10 mouse cellular contexts compared by ENCODE assay signal in the genomic region with DNA sequence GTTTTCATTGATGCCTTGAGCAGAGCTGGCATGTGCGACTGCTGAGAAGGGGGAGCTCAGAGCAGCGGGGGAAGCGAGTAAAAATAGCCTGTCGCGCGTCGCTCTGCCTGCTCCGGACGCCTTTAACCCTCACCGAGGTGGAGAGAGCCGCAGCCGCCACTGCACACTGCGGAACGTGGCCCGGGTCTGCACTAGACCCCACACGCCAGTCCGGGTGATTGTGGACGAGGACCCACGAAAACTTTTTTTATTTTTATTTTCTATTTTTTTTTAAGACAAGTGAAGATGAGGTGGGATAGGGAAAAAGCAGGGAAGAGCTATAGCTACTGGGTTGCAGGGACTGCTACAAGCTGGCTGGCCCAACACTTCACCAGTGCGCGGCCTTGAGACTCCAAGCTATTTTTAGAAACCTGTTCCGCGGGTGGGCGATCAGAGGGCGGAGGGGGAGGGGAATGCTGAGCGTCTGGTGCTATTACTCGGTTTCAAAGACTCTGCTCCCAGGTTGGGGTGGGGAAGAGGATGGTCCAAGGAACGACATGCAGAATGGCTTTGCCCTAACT. TPM values are rescaled to one million over a fixed set of nuclear protein-coding genes. Genes with fewer than 3 reads are reported as not detected.
DNase-seq lines count a peak whose midpoint lies in the region; ATAC-seq and TF ChIP-seq lines count a peak whose summit lies in the region.
"Had no signal": no experiment of that assay in that cellular context is flagged by ENCODE, and none has a peak within 500 bp of the region (broad histone marks: within the 10 kb centered on the region; RNA-seq: fewer than 3 reads in every experiment).

No protein-coding gene starts in this region.

- peaks cover 41% of the 10 kb centered on the region for H3K27me3 ChIP-seq in forebrain, embryonic 11.5 days (ENCODE audit: control insufficient read depth, insufficient read depth, low read length)
- H3K27me3 ChIP-seq in neural tube, embryonic 11.5 days (ENCODE audit: control insufficient read depth, insufficient read depth, low read length), result peaks cover 22% of the 10 kb centered on the region
- peaks cover 76% of the 10 kb centered on the region for H3K27me3 ChIP-seq in liver, embryonic 11.5 days (replicated peaks; ENCODE audit: control insufficient read depth, insufficient read depth, low read length)

- peak overlapping the region; percentile 97 for H3K4me2 ChIP-seq in forebrain, embryonic 11.5 days (ENCODE audit: low read depth, low read length, severe bottlenecking)
- H3K4me2 ChIP-seq in neural tube, embryonic 11.5 days (ENCODE audit: low read depth), result peak overlapping the region; percentile 94
- no peak overlapping the region for H3K4me2 ChIP-seq in liver, embryonic 11.5 days

- no peaks in the 10 kb centered on the region for H3K36me3 ChIP-seq in forebrain, embryonic 11.5 days (ENCODE audit: control insufficient read depth, insufficient read depth, low read length)
- H3K36me3 ChIP-seq in neural tube, embryonic 11.5 days (ENCODE audit: control insufficient read depth, insufficient read depth, low read length), result no peaks in the 10 kb centered on the region
- H3K36me3 ChIP-seq in liver, embryonic 11.5 days (ENCODE audit: control insufficient read depth, insufficient read depth, low read length), result no peaks in the 10 kb centered on the region

- peak overlapping the region; percentile 12; the same call in 1 of the 2 replicates for H3K9ac ChIP-seq in forebrain, embryonic 11.5 days (ENCODE audit: low read length)
- peak overlapping the region; percentile 54 for H3K9ac ChIP-seq in neural tube, embryonic 11.5 days (ENCODE audit: low read length)
- H3K9ac ChIP-seq in liver, embryonic 11.5 days (ENCODE audit: low read depth, low read length), result no peak overlapping the region

- H3K27ac ChIP-seq in forebrain, embryonic 11.5 days (ENCODE audit: low read depth, low read length), result no peak overlapping the region
- H3K27ac ChIP-seq in neural tube, embryonic 11.5 days (ENCODE audit: low read depth, low read length), result peak overlapping the region; percentile 77; the same call in 1 of the 2 replicates
- H3K27ac ChIP-seq in liver, embryonic 11.5 days (ENCODE audit: low read depth, low read length), result no peak overlapping the region

- 2% methylated on average over 28 of the region's 28 CpGs for WGBS in lung, adult 2 months
- WGBS in forebrain, embryonic 11.5 days, result under 1% methylated on average over 28 of the region's 28 CpGs
- WGBS in neural tube, embryonic 11.5 days, result under 1% methylated on average over 28 of the region's 28 CpGs
- 3% methylated on average over 28 of the region's 28 CpGs for WGBS in liver, embryonic 11.5 days

- TF ChIP-seq CTCF in lung, adult 2 months (IDR thresholded peaks at IDR 0.05; ENCODE audit: insufficient read depth, low read length), result no peak

- ATAC-seq in forebrain, embryonic 11.5 days (replicated peaks; ENCODE audit: low FRiP score), result peak; percentile 38
- ATAC-seq in neural tube, embryonic 11.5 days (ENCODE audit: insufficient read depth, low FRiP score, low TSS enrichment), result peak; percentile 21; the same call in 1 of the 2 replicates
- no peak for ATAC-seq in liver, embryonic 11.5 days (replicated peaks; ENCODE audit: low FRiP score)
- ATAC-seq: Patski had no signal

- DNase-seq in lung, adult 2 months, result no peak
- no peak for DNase-seq in lung, adult 18-20 months
- peak; percentile 59 for DNase-seq in forebrain, embryonic 11.5 days (ENCODE audit: low spot score)
- DNase-seq in layer of hippocampus, adult 8-10 months (ENCODE audit: low spot score in 2 of 2), result peak; percentile 29 to 51
- peak; percentile 49 for DNase-seq in neural tube, embryonic 11.5 days (ENCODE audit: low spot score)
- DNase-seq in liver, embryonic 11.5 days (ENCODE audit: low spot score), result no peak
- DNase-seq in thymus, postnatal 25 days, result no peak
- DNase-seq in kidney, adult 9 months, result no peak

- no peak for TF ChIP-seq POLR2A in lung, adult 2 months (IDR thresholded peaks at IDR 0.05; ENCODE audit: borderline replicate concordance, extremely low read depth, low read depth, low read length)

- peak overlapping the region; percentile 28 for H3K4me3 ChIP-seq in lung, adult 2 months (replicated peaks; ENCODE audit: extremely low read depth, low read depth, low read length)
- peak overlapping the region; percentile 59 for H3K4me3 ChIP-seq in forebrain, embryonic 11.5 days (ENCODE audit: low read depth, low read length)
- H3K4me3 ChIP-seq in neural tube, embryonic 11.5 days (ENCODE audit: low read depth, low read length), result peak overlapping the region; percentile 70
- H3K4me3 ChIP-seq in liver, embryonic 11.5 days (ENCODE audit: low read depth, low read length), result no peak overlapping the region

- no peaks in the 10 kb centered on the region for H3K4me1 ChIP-seq in lung, adult 2 months (ENCODE audit: control insufficient read depth, insufficient read depth, low read length)
- H3K4me1 ChIP-seq in forebrain, embryonic 11.5 days (replicated peaks; ENCODE audit: control insufficient read depth, insufficient read depth, low read length), result peaks cover 21% of the 10 kb centered on the region; the same call in 1 of the 2 replicates
- peaks cover 7% of the 10 kb centered on the region; the same call in 1 of the 2 replicates for H3K4me1 ChIP-seq in neural tube, embryonic 11.5 days (ENCODE audit: control insufficient read depth, insufficient read depth, low read length)
- H3K4me1 ChIP-seq in liver, embryonic 11.5 days (replicated peaks; ENCODE audit: control insufficient read depth, insufficient read depth, low read length), result no peaks in the 10 kb centered on the region; the same call in 1 of the 2 replicates

- H3K9me3 ChIP-seq in forebrain, embryonic 11.5 days (ENCODE audit: control insufficient read depth, low read length), result no peaks in the 10 kb centered on the region
- no peaks in the 10 kb centered on the region for H3K9me3 ChIP-seq in neural tube, embryonic 11.5 days (ENCODE audit: control insufficient read depth, low read length)
- H3K9me3 ChIP-seq in liver, embryonic 11.5 days (ENCODE audit: control insufficient read depth, low read length), result no peaks in the 10 kb centered on the region

RNA-seq across cellular contexts. Expression of gene Prmt8, which starts 2.6 kb away (rescaled TPM):
- 2.1 and 4.9 TPM in 2 replicates for polyA plus RNA-seq in lung, adult 2 months (2012; rRNA removed)
- 11.1 and 11.8 TPM in 2 replicates for polyA plus RNA-seq in forebrain, embryonic 11.5 days (2014; fragmentation: Nextera tagmentation; extraction: Ambion mirVana)
- 10 to 100 TPM; 53.6 to 55.1 (median 54.2) TPM for total RNA-seq in layer of hippocampus, adult 8-10 months (2022)
- 31.7 and 34.6 TPM in 2 replicates for polyA plus RNA-seq in neural tube, embryonic 11.5 days (2014; fragmentation: Nextera tagmentation; extraction: Ambion mirVana)
- polyA plus RNA-seq in liver, embryonic 11.5 days (2014; fragmentation: Nextera tagmentation; extraction: Ambion mirVana), result 0.10 and 0.18 TPM in 2 replicates
- total RNA-seq: heart, postnatal 14 days had no signal
- polyA plus RNA-seq: Patski had no signal

Comparison
In these comparisons a context has a peak if more than half of its experiments do, and no peak if none do; other contexts are left out.
1. DNase-seq: peak in forebrain, embryonic 11.5 days (single experiment), layer of hippocampus, adult 8-10 months (2 of 2) and neural tube, embryonic 11.5 days (single experiment); none in lung, adult 2 months (single experiment), lung, adult 18-20 months (0 of 2), liver, embryonic 11.5 days (single experiment), thymus, postnatal 25 days (single experiment) and kidney, adult 9 months (single experiment).